Mouse (Mus musculus): ENCODE data around the gene Ergic1.

Ergic1 gene

DNA sequence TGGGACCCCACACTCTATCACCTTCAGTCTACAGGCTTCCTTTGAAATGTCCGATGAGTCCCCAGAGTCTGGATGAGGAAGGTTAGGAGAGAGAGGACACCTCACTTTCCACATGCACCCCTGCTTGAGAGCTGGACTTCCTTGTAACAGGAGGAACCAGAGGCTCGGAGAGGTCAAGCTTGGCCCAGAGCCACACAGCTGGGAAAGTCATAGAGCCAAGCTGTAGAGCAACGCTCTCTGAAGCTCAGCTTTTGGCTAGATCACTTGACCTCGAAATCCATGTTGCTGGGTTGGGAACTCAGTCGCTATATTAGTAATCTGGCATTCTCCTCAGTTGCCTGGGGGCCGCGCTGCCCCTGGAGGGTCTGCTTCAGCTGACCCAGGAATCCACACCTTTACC lies 15.5 kb downstream of the Ergic1 start:
- DNase-seq: no peak

DNA sequence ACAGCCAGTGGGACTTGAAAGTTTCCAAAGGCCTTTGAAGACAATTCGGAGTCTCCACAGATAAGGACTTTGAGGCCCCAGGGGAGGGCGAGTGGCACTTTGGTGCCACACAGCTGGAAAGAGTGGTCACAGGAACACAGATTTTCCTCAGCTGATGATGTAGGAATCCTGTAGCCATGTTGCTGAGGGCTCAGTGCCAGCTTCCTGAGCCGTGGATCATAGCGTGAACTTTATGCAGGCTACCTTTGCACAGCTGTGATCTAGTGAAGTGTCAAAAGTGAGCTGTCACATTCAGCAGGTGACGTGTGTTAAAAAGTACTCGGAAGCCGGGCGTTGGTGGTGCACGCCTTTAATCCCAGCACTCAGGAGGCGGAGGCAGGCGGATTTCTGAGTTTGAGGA lies 16.0 kb downstream of the Ergic1 start:
- no peak for DNase-seq

GRCm38 (mm10) chr17:26578162-26578561 lies 16.9 kb downstream of the Ergic1 start:
- no peak for DNase-seq

DNA sequence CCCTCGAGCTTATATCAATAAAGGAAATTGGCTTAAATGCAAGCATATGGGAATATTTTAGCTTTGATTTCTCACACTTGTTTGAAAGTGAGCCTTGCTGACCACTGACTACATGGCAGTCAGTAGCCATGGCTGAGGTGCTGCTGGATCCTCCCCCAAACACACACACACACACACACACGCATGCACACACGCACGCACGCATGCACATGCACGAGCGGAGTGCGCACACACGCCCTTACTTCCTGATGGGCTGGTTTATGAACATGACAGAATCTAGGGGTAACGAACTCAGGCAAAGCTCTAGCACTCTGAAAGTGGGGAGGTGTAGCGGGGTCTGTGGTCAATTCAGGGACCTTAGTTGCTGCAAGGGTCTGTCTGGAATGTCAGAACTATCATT lies 17.5 kb downstream of the Ergic1 start:
- no peak for DNase-seq

GRCm38 (mm10) chr17:26579396-26579795 lies 18.1 kb downstream of the Ergic1 start:
- DNase-seq: no peak

DNA sequence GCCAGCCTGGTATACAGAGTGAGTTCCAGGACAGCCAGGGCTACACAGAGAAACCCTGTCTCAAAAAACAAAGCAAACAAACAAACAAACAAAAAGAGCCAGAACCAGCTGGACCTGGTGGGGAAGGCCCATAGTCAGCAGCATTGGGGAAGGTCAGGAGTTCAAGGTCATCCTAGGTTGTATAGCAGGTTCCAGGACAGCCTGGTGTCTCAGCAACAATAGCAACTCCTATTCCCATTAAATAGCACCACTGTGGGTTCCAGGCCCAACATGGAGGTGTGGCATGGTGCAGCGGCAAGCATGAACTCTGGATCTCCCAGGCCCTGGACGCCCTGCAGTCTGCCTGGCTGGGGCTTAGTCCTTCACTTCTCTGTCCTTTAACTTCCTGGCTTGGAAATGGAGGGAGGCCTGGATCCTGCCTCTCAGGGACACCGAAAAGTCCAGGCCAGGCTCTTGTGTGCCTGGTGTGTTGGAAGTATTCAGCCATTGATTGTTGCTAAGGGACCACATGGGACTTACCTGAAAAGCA lies 19.6 kb downstream of the Ergic1 start:
- no peak for DNase-seq

GRCm38 (mm10) chr17:26582297-26582696 lies 21.0 kb downstream of the Ergic1 start:
- DNase-seq: no peak

GRCm38 (mm10) chr17:26583056-26583455 lies 21.8 kb downstream of the Ergic1 start:
- DNase-seq: no peak

- no peak for DNase-seq
Measured at GRCm38 (mm10) chr17:26583606-26584005, 22.3 kb downstream of the Ergic1 start.

- no peak for DNase-seq
Measured at GRCm38 (mm10) chr17:26584063-26584462, 22.8 kb downstream of the Ergic1 start.

DNA sequence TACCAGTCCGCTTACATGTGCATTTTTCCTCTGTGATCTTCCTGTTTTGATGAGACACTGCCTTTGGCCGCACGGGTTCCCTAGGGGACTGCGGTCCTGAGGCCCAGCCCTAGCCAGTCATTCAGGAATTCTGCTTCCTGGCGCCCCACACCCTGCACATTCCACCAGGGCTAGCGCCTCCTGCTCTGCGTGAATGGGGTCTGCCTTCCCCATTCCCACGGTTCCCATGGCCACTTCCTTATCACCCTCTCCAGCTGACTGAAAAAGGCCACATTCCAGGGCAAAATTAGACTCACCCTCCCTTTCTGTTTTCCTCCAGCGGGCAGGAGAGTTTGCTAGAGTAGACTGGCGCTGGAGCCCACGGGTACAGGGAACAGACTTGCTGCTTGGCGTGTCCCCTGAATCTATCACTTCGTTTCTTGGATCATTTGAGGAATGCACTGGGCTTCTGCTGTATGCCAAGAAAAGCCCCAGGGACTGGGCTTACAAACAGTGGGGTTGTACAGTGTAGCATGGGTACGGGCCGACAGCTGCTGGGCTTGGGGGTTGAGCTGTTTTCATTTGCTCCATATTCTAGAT lies 23.4 kb downstream of the Ergic1 start:
- no peak for DNase-seq

DNA sequence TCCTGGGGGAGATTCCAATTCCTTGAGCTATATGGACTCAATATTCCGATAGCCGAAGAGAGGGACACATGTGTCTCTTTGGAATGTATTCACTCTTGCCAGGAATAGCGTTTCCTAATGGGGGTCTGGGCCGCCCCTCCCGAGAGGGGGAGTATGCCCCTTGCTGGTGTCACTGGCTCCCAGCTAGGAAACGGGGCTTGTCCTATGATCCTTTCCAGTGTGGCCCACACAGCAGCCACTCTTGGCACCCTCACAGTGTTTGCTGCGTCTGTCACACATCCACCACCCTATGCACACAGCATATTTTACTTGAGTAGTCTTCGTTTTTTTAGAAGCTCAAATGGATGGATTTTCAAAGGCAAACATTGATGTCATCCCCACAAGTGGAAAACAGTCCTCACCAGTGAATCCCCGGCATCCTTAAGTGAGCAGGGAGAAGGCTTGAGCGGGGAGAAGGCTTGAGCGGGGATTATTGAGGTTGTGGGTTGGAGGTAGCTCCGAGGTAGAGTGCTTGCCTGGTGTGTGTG lies 26.7 kb downstream of the Ergic1 start:
- DNase-seq: no peak

- DNase-seq: no peak
Measured at GRCm38 (mm10) chr17:26592510-26592909, 31.2 kb downstream of the Ergic1 start.

DNA sequence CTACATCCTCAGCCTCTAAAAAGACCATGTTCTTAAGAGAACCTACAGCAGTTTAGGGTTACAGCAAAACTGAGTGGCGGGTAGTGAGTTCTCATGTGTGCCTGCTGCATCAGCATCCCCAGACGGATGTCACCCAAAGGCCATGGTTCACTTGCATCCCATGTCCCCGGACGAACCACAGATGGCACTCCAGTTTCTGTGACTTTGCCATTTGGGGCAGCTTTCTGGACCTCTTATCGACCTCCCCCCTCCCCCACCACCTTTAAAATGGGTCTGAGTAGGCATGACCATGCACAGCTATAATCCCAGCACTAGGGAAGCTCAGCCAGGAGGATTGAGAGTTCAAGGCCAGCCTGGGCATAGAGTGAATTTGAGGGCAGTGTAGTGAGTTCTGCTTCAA lies 31.9 kb downstream of the Ergic1 start:
- DNase-seq: no peak

DNA sequence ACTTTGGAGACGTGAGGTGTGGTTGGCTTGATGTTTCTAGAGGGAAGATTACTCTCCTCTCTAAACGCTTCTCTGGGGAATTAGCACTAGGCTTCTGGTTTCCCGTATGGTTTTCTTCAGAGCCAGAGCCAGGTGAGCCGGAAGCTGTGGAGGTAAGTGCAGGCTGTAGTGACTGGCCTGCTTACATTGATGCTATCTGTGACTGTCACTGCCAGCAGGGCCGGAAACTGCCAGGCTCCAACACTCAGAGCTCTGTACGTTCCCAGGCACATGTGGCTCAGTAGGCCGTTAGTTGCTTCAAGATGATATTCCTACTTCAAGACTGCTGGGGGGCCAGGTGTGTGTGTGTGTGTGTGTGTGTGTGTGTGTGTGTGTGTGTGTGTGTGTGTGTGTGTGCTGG lies 32.9 kb downstream of the Ergic1 start:
- no peak for DNase-seq

GRCm38 (mm10) chr17:26594958-26595357 lies 33.7 kb downstream of the Ergic1 start:
- no peak for DNase-seq

DNA sequence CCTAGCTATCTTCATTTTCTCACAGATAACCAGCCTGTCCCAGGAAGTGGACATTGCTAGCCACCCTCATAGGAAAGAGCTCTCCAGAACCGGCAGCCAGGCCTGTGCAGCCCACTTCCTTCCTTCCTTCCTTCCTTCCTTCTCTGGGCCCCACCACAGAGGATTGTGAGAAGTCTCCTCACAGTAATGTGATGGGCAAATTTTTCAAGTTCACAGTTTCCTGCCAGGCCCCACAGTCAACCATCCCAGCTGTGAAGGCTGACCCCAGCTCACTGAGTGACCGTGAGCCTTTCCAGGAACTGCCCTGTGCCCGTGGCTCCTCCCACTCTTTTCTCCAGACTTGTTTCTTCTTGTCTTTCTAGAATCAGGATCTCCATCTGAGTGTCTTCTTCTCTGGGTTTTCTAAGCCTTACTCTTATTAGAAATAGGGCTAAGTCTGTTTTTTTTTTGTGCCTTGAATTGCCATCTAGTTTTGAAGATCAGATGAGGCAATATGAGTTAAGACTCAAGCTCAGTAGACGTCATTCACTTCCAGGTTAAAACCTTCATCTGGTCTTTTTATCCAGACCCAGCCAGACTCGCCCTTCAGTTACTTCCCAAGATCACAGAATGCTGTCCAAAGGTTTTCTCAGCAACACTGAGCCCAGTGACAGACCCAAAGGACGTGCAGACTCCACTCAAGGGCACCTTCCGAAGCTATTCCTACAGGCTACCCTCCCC lies 34.3 kb downstream of the Ergic1 start:
- no peak for DNase-seq

GRCm38 (mm10) chr17:26596168-26596658 lies 34.9 kb downstream of the Ergic1 start:
- DNase-seq: no peak

DNA sequence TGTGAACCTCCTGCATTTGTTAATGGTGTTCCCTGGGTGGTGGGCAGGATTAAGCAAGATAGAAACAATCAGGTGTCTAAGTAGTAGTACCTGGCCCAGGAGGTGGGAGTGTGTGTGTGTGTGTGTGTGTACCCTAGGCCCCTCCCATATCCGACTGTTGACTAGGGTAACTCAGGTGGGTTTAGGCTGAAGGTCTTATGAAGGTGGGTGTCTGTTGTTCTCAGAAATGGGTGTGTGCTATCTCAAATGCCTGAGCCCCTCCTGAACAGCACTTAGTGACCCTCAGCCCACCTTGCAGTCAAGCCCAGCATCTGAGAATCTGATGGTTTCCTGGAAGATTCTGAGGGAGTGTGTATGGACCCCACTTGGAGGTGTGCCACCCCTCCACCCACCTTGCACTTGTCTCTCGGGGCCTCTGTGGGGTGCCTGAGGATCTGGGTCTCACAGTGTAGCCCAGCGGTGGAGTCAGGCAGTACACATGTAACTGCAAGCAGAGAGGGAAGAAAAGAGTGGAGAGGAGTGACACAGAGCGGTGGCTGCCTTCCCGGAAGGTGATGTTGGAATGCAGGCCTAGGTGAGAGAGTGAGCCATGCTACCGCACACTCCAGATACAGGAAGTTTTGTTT lies 35.7 kb downstream of the Ergic1 start:
- DNase-seq: no peak

- no peak for DNase-seq
Measured at GRCm38 (mm10) chr17:26598845-26599244, 37.6 kb downstream of the Ergic1 start.

GRCm38 (mm10) chr17:26600913-26601447 lies 39.7 kb downstream of the Ergic1 start:
- DNase-seq: no peak

DNA sequence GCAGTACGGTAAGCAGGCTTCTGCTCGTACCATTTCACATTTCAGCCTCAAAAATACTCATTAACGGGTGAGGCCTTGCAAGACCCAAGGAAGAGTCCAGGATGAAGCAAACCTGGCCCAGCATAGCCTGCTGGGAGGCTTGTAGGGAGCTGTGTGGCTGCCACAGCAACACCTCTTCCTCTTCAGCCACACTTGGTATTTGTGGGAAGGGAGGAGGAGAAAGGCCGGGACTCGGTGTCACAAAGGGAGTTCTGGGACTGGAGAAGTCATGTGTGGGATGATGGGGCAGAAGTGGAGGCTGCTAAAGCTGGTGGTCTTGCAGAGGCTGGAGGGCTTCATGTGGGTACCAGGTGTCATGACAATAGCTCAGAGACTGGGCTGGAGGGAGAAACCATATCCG lies 40.2 kb downstream of the Ergic1 start:
- no peak for DNase-seq

DNA sequence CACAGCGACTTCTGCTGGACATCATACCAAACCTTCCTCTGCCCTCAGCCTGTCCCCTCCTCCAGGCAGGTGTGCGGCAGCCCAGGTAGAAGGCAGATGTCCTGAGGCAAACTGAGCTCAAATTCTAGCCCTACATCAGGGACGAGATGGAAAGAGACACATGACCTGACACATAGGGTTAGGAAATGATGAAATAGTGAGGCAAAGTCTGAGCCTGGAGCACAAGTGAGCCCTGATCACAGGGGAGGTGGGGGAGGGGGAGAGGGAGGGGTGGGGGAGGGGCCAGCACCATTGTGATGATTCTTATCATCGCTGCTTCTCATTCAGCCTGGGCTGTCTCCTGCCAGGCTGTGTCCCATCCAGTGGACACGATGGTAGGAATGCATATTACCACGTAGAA lies 40.6 kb downstream of the Ergic1 start:
- DNase-seq: no peak

All from layer of hippocampus, adult 9-11 months (tissue).